Mouse (Mus musculus) brain, embryonic 14.5 days (tissue): ENCODE measurements around the gene Cit.

Experiments
- CTCF ChIP-seq: fragments of 200-500 bp; IDR thresholded peaks from 2 replicates; pipeline ENCODE4 v1.5.1; 2012; ENCODE audit warnings: inconsistent platforms, mild to moderate bottlenecking, moderate library complexity, borderline replicate concordance; ENCODE audit not compliant: insufficient read depth, insufficient read length; ENCODE audit errors: extremely low read depth
- POLR2A ChIP-seq: fragments of 200-500 bp; IDR thresholded peaks from 2 replicates; pipeline ENCODE4 v1.6.1; 2012; ENCODE audit warnings: mild to moderate bottlenecking, inconsistent platforms, borderline replicate concordance; ENCODE audit not compliant: poor library complexity, insufficient read depth, insufficient read length, severe bottlenecking; ENCODE audit errors: extremely low read depth

DNA sequence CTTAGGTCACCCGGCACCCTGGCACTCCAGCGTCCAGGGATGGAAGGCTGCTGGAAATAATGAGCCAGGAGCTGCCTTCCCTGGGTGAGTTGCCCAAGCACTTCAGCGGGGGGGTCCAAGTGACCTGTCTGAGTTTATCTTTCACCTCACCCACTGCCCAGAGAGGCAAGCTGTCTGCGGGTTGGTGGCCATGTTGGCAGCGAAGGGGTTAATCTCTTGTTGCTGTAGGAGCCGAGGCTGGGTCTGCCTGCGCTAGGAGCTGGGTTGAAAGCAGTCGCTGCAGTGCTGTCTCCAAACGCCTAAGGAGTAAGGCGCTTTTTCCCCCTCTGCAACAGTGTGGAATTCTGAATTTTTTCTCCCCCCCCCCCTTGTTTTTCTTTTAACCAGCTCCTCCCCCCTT lies 63.2 kb downstream of the Cit start:
- TF ChIP-seq CTCF = no peak
- no peak for TF ChIP-seq POLR2A
